Mouse (Mus musculus) heart, adult 18-20 months (tissue): ENCODE measurements around the gene Nudt3. TPM values are rescaled to one million over a fixed set of nuclear protein-coding genes. Genes with fewer than 3 reads are reported as not detected.

Source experiments
- DNase-seq, 2 experiments: peaks; one replicate each; pipeline ENCODE4 v3.0.0; 2021 to 2022; ENCODE audit warnings: mixed read lengths in 1 of 2
- total RNA-seq, 2 experiments: library from RNA; stranded (reverse); gene quantifications; 2 replicates each; pipeline ENCODE4 v1.2.3; 2021

Nudt3 gene
- total RNA-seq, 2 experiments from 2014 or later: 323 to 334 TPM

DNA sequence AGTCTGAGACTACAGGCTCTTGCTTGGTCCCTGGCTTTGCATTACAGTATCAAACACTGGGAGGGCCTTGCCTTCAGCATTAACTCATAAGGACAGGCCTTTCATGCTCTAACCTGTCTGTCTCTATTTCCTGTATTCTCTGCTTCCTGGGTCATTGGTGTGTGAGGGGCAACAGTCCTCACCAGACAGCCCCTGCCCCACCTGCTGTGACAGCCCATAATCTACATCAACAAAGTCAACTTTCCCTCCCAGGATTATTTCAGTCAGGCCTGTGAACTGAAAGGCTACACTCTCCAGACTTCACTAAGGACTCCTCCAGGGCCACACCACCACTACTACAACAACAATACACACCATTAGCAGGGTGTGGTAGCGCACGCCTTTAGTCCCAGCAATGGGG is 20.3 kb downstream of the Nudt3 start:
- no peak for DNase-seq

DNA sequence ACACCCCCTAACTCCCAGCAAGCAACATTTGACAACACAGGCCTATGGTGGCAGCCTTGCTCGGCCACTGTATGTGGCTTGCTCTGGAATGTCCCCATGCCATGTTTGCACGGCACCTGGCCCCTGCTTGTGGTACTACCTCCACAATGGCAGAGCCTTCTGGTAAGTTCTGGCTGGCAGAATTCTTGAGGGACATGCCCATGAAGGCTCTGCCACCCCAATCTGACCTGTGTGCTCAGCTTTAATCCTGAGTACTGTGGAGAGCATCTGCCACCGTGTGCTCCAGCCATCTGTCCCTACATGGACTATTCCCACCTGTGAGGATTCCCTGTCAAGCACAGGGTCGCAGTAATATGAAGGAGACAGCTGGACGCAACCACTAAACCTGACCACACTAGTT is 22.4 kb downstream of the Nudt3 start:
- DNase-seq: no peak

DNA sequence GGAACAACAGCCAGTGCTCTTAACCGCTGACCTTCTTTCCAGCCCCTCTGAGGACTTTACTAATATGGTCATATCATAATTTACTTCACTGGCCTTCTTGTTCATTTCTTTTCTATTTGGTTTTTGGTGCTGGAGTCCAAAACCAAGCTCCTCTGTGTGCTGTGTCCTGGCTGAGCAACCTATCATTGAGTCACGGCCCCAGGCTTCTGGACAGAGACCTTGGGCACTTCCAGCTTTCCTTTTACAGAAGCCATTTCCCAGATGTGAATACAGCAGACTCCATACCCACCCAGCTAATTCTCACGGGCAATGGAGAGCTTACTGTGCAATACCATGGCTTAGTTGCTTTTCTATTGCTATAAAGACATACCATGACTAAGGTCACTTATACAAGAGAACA is 23.0 kb downstream of the Nudt3 start:
- DNase-seq: no peak

DNA sequence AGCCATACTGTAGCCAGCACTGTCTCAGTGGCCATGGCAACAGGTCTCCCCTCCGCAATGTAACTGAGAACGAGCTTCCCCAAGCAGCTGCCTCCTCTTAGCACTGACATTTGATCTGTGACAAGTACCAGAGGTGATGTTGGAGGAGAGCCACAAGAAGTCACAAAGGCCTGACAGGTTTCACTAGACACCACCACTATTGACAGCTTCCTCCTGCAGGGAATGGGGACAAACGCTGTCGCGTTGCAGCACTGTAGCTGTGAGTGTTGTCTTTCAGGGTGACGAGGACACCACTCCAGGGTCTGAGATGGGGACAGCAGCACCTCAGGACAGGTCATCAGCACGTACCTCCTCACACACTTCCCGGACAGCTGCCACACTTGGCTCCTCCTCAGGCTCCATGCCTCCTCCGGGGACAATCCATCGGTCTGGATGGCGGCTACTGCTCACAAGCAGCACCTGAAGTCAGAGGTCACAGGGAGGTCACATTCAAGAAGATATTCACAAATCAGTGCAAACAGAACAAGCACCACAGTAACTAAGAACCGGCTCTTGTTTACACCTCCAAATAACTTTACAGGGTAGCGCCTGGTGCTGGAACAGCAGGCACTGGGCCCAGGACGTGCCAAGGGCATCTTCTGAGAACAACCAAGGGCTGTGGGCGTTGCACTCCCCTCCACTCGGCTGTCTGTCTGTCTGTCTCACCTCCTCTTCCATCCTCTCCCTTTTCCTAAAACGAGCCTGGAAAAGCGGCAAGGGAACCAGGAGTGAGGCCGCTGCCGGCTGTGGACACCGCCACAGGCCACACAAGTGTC is 26.7 kb downstream of the Nudt3 start:
- DNase-seq: peak; percentile 59 to 67

DNA sequence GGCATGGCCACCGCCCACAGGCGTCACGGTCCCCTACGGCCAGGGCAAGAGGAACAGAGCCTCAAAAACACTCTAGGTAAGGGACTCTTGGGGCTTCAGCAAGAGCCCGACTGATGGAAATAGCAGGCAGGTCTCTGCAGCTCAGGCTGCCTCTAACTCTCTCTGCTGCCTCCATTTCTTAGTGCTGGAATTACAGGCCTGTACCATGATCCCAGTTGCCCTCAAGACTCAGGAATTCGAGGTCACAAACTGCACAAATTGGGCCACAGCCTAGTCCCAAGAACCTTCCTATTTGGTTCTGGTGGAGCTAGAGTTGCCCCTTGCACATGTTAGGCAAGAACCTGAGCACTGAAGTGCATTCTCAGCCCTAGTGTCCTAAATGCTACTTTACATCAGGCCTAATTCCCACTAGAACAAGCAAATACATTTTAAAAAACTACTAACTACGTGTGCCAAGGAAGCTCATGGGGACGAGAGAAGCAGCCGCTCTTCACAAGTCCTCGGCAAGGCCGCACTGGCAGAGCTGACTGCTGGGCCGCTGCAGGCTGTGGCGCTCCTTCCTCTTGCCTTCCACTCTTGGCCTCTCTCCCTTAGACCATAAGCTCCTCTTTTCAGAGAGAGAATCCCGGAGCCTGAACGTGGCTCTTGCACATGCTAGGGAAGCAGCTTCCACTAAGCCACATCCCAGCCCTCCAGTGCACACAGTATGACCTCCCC is 27.5 kb downstream of the Nudt3 start:
- DNase-seq: no peak

DNA sequence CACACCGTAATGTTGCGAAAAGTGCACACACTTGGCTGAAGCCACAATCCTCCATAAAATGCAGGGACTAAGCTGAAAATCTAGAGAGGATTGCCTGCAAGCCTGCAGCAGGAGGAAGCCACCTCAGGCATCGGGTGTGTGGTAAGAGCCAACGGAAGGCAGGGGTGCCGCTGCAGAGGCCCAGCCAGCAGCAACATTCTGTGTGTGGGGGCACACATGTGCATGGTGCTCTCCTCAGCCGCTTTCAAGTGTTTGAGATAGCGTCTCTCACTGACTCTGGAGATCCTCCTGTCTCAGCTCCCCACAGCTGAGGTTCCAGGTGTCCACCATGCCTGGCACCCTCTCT is 30.8 kb downstream of the Nudt3 start:
- no peak for DNase-seq

DNA sequence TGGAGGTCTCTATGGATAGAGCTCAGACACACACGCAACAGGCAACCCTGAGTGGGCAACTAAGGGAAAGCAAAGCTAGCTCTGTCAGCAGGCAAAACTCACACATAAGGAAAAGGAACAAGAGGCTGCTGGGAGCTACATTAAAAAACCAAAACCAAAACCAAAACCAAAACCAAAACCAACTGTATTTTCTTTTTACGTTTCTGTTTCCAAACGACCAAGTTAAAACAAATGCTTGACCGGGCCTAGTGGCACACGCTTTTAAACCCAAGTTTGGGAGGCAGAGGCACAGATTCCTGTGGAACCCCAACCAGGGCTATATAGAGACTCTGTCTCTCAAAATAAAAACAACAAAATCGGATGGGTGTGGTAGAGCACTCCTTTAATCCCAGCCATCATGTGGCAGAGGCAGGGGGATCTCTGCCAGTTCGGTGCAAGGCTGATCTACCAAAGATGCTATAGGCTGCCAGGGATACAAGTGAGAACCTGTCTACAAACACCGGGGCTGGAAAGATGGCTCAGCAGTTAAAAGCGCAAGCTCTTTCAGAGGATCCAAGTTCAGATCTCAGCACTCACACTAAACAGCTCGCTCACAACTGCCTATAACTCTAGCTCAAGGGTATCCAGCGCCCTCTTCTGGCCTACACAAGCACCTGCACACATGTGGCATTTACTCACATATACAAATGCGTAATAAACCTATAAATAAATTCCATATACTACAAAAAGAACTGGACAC is 31.3 kb downstream of the Nudt3 start:
- DNase-seq: no peak

DNA sequence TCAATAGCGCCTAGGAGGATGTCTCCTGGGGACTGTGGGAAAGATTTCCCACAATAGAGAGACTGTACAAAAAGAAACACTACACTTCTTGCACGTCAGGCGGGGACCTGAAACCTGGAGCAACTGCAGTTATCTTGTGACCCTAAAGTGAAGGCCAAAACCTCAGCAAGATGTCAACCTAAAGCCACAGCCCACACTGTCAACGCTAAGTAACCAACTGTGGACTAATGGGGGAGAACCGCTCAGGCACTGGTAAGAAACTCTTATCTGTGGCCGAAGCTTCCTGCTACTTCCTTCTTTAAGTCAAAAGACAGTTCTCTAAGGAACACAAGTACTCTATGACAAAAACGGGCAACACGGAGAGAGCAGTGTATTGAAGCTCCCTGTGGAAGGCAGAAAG is 35.1 kb downstream of the Nudt3 start:
- DNase-seq: no peak

DNA sequence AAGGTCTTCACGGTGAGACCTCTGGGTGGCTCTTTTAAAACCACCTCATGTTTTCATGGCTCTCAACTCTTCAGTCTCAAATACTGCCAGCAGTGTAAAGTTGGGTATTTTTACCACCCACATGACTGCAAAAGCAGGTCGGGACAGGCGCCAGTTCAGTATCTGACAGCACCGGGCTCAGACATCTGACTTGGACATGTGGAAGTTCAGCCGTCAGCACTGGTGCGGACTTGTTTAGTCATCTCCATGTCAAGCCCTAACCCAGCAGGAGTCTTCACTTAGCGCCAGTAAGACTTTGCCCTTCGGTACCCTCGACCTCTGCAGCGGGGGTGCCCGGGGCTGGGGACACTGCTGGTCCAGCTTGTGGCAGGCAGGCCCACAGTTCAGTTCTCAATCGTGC is 36.0 kb downstream of the Nudt3 start:
- DNase-seq: peak; percentile 76 to 78

DNA sequence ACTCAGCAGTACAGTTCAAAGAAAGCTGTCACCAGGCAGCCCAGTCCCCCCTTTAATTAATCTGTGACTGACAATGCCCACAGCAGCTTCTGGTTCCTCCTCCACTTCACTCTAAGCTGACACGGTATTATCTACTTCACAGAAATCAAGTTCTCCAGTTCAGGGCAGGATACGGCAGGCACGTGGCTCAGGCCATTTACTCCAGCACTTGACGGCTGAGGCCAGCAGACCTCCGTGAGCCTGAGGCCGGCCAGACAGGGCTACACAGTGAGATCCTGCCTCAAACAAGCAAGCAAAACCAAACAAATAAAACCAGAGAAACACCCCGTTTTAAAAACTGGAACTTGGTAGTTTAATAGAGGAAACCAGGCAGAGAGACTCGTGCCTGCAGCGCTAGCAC is 36.6 kb downstream of the Nudt3 start:
- DNase-seq: peak; percentile 65 to 72

DNA sequence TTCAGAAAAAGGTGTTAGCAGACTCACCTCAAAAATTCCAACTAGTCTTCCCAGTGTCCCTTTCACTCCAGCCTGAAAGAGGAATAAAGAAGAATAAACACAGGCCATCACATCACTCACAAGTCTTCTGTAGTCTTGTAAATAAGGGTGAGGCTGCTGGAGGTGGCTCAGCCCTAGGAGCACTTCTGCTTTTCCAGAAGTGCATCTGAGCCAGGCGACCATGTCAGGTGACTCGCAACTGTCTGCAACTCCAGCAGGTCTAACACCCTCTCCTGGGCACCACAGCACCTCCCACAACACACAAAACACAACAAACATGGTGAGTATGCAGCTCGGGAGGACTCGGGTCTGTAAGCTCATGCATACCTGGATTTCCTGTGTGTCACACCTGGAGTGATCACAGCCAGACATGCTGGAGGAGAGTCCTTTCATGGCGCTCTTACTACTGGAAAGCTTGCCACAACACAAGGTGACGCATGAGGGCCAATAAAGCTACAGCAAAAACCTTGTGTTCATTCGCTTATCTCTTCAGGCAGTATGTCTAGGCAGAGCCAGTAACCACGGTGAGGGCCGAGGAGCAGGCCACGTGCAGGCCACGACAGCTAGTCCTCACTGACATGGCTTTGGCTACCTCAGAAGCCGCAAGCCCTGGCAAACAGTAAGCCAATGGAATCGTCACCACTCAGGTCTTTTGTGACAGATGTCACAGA is 40.0 kb downstream of the Nudt3 start:
- DNase-seq: no peak

DNA sequence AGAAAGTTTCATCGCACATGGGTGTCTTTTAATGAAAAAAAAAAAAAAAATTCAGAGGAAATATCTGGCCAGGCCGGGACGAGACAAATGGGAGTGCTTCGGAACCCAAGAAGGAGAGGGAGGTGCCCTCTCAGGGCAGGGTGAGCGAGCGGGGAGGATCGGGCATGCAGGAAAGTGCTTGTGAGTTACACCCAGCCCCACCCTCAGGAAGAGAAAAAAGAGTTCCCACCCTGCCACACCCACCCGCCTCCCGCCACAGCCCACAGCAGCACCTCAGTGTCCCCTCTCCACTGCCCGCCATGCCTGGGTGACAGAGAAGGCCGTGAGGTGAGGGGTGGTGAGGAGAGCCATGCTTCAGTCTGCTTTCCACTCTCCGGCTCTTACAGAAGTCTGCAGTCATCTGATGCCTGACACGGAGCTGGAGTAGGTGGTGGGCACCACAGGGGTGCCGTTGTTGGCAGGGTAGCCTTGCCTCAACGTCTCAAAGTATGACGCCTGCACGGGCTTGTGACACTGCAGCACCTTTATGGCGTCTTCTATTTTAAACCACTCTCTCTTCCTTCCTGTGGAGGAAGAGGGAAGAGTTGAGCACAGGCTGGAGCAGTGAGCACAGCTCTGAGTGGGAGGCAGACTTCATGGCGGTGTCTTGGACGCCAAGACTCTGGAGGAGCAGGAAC is 42.8 kb downstream of the Nudt3 start:
- no peak for DNase-seq

DNA sequence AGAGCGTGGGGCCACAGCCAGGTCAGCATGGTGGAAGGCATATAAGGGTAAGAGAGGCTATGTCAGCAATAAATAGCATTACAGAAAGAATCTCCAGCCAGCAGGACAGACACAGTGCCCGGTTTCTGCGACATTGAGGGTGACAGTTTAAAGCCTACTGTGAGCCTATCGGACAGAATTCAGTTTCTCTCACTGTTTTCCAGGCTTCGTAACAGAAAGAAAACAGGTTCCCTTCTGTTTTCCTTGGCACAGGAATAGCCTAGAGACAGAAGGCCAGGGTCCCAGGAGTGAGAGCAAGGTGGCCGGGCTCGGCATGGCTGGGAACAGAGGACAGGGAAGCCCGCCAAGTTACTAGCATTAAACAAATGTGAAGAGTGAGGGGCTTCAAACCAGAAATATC is 43.5 kb downstream of the Nudt3 start:
- DNase-seq: no peak

DNA sequence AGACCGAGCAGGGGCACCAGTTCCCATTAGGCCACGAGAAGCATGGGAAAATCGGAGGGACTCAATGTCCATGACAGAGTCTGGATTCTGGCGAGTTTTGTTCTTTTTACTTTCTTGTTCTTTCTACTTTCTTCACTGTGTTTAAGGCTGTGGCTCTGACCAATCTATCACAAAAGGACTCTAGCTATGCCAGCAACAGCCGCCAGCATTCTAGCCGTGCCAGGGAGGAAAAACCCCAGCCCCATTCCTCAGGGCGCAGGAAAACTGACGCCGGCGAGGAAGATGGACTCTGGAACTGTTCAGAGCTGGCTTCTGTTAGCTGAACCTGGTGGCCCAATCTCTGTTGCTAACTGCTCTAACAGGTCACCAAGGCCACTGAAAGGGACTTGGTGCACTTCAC is 44.8 kb downstream of the Nudt3 start:
- no peak for DNase-seq

DNA sequence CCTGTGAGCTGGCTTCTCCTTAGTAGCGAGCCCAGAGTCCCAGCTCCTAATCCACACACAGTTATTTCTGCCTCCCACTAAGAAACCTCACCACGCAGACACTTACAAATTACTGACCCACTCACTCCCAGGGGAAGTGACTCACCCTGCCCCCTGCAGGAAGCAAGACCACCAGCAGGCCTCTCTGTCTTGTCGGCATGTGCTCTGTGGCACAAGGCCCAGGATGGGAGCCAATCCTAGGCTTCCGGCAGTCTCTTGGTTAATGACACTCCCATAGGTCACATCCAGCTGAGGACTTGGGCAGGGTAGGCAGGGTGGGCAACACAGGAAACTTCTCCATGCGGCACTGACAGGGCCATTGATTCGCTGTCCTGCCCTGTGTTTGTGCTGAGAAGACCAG is 45.8 kb downstream of the Nudt3 start:
- no peak for DNase-seq

DNA sequence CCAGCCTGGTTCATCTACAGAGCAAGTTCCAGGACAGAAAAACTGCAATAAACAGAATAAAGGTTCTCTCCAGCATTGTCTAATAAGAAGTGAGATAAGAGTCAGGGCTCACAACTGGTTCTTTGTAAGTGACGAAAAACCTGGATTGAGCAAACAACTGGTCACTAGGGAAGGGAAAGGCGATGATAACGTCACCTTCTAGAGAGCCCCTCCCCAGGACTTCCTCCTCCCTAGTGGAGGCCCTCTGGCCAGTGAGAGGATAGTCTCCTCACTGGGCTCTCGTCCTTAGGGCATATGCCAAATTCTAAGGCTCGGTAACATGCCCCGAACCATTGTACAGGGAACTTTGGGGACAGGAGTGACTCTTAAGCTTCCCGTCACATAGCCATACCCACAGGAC is 47.2 kb downstream of the Nudt3 start:
- DNase-seq: no peak

DNA sequence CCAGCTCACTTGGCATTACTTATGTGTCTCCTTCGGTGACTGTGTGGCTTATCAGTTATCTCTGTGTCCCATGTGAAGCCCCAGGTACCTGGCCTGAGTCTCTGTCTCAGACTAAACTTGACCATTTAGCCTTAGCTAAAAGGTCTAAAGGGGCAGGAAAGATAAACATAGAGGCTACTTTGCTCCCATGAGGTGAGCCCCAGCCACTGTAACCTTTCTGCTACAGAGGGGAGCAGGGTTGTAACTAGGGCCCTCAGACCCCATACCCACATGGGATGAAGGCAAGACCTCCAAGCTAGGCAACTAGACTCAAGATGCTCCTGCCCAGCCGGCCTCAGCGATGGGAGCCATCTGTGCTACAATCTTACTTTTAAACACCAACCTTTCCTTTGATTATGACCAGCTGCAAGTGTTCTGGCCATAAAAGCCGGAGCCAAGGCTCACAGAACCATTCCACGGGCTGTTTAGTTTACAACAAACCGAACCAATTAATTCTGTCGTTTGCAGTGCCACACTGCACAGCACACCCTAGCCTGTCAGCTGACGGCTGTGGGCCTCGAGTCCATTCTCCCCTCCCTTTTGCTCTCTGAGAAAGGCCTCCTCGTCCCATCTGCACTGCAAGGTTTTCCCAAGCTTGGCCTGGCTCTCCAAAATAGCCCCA is 48.0 kb downstream of the Nudt3 start:
- peak in 1 of 2 experiments; percentile 36 for DNase-seq

DNA sequence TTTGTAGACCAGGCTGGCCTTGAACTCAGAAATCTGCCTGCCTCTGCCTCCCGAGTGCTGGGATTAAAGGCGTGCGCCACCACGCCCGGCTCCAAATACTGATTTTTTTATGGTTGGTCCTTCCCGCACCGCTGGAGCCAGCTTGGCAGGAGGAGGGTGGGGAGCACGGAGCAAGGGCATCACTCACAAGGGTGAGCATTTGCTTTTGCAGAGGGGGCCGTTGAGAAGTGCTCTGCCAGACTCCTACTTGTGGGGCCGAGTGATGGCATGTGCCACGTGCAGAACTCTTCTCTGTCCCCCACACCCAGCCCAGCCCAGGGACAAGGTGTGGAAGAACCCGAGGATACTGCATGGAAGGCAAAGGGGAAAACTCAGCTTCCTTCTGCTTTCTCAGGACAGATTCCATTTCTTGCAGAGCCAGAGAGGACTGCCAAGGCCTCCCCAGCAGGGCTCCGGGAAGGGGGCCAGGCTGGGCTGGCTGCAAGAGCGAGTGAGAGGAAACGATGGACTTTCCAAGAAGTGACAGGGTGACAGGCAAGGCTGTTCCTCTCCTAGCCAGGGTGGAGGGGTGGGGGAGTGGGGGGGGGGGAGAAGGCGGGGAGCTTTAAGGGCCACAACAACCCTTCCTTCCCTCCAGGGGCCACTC is 48.7 kb downstream of the Nudt3 start:
- DNase-seq: peak; percentile 86 to 90

DNA sequence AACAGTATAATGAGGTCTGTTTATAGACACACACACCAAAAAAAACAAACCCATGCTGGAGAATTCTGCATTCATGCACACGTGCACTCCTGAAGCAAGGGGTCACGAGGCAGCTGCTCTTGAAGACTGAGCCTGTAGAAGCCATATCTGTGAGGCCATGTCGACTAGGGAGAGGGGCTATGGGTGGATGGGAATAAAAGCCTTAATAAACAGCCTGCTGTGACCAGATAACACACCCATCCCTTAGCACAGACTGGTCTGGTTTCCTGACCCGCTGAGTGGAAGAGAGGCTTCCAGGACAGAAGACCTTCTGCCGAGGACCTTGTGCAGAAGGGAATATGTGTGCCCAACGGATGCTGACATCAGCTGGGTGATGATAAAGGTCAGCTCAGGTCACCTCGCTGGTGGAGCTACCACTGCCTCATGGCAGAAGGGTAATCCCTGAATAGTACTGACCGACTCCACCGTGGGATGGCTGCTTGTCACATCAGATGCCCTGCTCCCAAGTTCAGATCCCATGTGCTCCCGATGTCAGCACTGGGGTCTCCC is 49.4 kb downstream of the Nudt3 start:
- DNase-seq: peak in 1 of 2 experiments; percentile 38

DNA sequence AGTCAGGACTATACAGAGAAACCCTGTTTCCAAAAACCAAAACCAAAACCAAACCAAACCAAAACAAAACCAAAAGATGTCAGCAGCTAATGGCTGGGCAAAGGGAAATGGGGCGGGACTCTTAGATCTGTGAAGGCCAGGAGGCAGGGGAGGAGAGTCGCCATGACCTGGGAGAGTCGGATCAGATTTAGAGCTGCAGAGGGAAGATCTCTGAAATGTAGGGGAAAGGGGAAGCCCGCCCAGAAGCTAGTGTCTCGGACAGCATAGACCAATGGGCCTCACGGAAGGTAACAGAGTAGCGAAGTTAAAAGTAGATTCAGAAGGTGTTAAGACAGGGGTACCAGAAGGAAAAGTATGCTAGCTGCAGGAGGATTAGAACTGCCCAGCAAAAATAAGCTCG is 52.0 kb downstream of the Nudt3 start:
- DNase-seq: no peak

DNA sequence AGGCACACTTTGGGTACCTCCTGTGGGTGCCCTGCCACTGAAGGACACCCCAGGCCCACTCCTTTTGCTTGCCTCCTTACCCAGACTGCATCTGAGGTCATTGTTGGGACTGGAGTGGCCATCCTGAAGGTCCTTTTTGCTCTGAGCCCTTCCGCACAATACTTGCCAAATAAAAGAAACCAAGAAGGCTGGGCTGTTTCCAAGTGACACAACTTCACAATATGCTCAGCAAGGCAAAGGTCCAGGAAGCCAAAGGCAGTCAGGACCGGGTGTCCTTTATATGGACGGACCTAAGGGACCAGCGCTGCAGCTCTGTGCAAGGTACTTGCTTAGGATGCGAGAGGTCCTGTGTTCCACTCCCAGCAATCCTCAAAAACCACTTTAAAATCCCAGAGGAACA is 55.1 kb downstream of the Nudt3 start:
- no peak for DNase-seq
